Mouse (Mus musculus): ENCODE measurements around the gene Irs1. TPM values are rescaled to one million over a fixed set of nuclear protein-coding genes. Genes with fewer than 3 reads are reported as not detected.

Irs1 gene
- polyA plus RNA-seq, 1 experiment from 2014 or later: 0.70 TPM

DNA sequence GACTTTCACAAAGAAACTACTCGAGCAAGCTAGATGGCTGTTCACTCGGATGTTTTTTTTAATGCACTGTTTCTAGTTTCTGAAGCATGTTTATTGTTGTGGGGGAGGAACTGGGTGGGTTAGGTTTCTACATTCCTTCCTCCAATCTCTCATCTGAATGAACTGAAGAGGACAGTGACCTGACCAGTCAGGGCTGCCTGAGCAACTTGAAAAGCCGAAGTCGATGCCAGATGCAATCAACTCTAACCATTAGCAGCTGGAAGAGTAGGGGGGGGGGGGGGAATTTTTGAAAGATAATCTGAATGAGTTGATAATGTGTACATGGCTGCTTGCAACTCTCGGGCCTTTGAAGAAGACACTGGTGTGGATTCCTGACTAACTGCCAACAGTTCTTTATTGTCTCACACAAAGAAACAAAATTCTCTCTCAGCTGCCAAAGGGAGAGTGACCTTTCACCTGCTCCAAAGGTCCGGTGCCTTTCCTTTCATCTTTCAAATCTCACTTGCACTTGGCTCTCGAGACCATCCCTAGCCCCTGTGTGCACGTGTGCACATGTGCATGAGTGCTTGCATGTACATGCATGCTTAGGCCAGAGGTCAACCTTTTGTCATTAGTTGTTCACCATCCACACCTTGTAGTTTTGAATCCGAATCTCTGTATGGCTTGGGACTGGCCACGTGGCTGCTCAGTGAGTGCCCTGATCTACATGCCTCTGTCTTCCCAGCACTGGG is 43.8 kb downstream of the Irs1 start:
- Histone ChIP-seq H3K27ac (ENCODE audit: low read depth, low read length) (no peak overlapping the region), H3K27me3 (replicated peaks; ENCODE audit: control insufficient read depth, insufficient read depth, low read length) (no peaks in the 10 kb centered on the region), H3K9me3 (ENCODE audit: control insufficient read depth) (no peaks in the 10 kb centered on the region), H3K4me3 (ENCODE audit: low read depth, low read length) (no peak overlapping the region), H3K4me2 (replicated peaks; ENCODE audit: low read depth) (no peak overlapping the region), H3K4me1 (replicated peaks; ENCODE audit: control insufficient read depth, insufficient read depth, low read length) (no peaks in the 10 kb centered on the region), H3K9ac (ENCODE audit: low read depth, low read length) (no peak overlapping the region), H3K36me3 (ENCODE audit: control insufficient read depth, insufficient read depth) (no peaks in the 10 kb centered on the region)
- ATAC-seq: no peak
- WGBS: 68% methylated on average over 10 of the region's 10 CpGs
- TF ChIP-seq CTCF (IDR thresholded peaks at IDR 0.05; ENCODE audit: low read depth): no peak

DNA sequence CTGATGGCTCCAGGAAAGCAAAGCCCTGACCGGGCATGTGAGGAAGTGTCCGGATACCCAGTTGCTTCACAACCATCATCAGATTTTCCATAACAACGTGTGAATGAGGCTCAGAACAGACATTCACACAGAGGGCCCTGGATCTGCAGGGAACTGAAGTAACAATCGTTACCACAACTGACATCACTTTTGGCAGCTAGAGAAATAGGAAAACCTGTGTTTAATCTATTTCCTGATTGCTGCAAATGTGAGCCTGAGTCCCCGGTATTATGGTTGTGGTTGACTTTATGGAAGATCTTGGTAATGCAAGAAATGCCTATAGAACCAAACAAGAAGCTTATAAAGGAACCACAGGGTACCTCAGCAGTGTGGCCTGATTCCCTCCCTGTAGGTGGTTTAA is 46.2 kb downstream of the Irs1 start:
- TF ChIP-seq CTCF (IDR thresholded peaks at IDR 0.05; ENCODE audit: low read depth): no peak
- Histone ChIP-seq H3K27me3 (replicated peaks; ENCODE audit: control insufficient read depth, insufficient read depth, low read length) (no peaks in the 10 kb centered on the region), H3K4me2 (replicated peaks; ENCODE audit: low read depth) (no peak overlapping the region), H3K9me3 (ENCODE audit: control insufficient read depth) (no peaks in the 10 kb centered on the region), H3K36me3 (ENCODE audit: control insufficient read depth, insufficient read depth) (no peaks in the 10 kb centered on the region), H3K9ac (ENCODE audit: low read depth, low read length) (no peak overlapping the region), H3K4me3 (ENCODE audit: low read depth, low read length) (no peak overlapping the region), H3K4me1 (replicated peaks; ENCODE audit: control insufficient read depth, insufficient read depth, low read length) (no peaks in the 10 kb centered on the region), H3K27ac (ENCODE audit: low read depth, low read length) (no peak overlapping the region)
- ATAC-seq: no peak
- 84% methylated on average over 5 of the region's 5 CpGs for WGBS

GRCm38 (mm10) chr1:82243260-82243825 is 47.9 kb downstream of the Irs1 start:
- Histone ChIP-seq H3K4me3 (ENCODE audit: low read depth, low read length) (no peak overlapping the region), H3K27ac (ENCODE audit: low read depth, low read length) (no peak overlapping the region), H3K4me2 (replicated peaks; ENCODE audit: low read depth) (no peak overlapping the region), H3K4me1 (replicated peaks; ENCODE audit: control insufficient read depth, insufficient read depth, low read length) (no peaks in the 10 kb centered on the region), H3K9me3 (ENCODE audit: control insufficient read depth) (no peaks in the 10 kb centered on the region), H3K27me3 (replicated peaks; ENCODE audit: control insufficient read depth, insufficient read depth, low read length) (no peaks in the 10 kb centered on the region), H3K9ac (ENCODE audit: low read depth, low read length) (no peak overlapping the region), H3K36me3 (ENCODE audit: control insufficient read depth, insufficient read depth) (no peaks in the 10 kb centered on the region)
- no peak for TF ChIP-seq CTCF (IDR thresholded peaks at IDR 0.05; ENCODE audit: low read depth)
- no peak for ATAC-seq
- WGBS: 89% methylated on average over 6 of the region's 6 CpGs

- no peak overlapping the region for H3K27ac ChIP-seq (ENCODE audit: low read depth, low read length)
- H3K27me3 ChIP-seq (replicated peaks; ENCODE audit: control insufficient read depth, insufficient read depth, low read length): no peaks in the 10 kb centered on the region
- 61% methylated on average over 3 of the region's 3 CpGs for WGBS
- no peak overlapping the region for H3K4me3 ChIP-seq (ENCODE audit: low read depth, low read length)
- no peak overlapping the region for H3K9ac ChIP-seq (ENCODE audit: low read depth, low read length)
- H3K9me3 ChIP-seq (ENCODE audit: control insufficient read depth): no peaks in the 10 kb centered on the region
- H3K36me3 ChIP-seq (ENCODE audit: control insufficient read depth, insufficient read depth): no peaks in the 10 kb centered on the region
- H3K4me2 ChIP-seq (replicated peaks; ENCODE audit: low read depth): no peak overlapping the region
- no peak for TF ChIP-seq CTCF (IDR thresholded peaks at IDR 0.05; ENCODE audit: low read depth)
- H3K4me1 ChIP-seq (replicated peaks; ENCODE audit: control insufficient read depth, insufficient read depth, low read length): no peaks in the 10 kb centered on the region
- ATAC-seq: no peak
Observed at GRCm38 (mm10) chr1:82239409-82240201, 51.6 kb downstream of the Irs1 start.

DNA sequence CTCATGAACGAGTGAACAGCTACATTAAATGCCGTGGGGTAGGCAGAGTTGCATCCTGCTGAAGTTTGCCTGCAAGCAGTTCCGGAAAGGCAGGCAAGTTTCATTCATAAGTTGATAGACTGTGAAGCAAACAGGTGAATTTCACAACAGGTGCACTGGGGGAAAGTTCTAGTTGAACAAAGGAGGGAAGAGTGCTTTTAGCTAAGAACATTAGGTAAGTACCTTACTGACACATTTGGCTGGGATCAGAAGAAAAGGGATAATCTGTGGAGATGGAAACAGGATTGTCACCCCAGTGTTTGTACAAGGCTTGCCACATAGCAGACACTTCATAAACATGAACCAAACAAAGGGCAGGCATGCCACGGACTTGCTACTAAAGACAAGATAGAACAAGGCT is 53.0 kb downstream of the Irs1 start:
- no peak for ATAC-seq
- no peaks in the 10 kb centered on the region for H3K27me3 ChIP-seq (replicated peaks; ENCODE audit: control insufficient read depth, insufficient read depth, low read length)
- no peak overlapping the region for H3K4me3 ChIP-seq (ENCODE audit: low read depth, low read length)
- no peak overlapping the region for H3K4me2 ChIP-seq (replicated peaks; ENCODE audit: low read depth)
- no peak overlapping the region for H3K9ac ChIP-seq (ENCODE audit: low read depth, low read length)
- TF ChIP-seq CTCF (IDR thresholded peaks at IDR 0.05; ENCODE audit: low read depth): no peak
- H3K4me1 ChIP-seq (replicated peaks; ENCODE audit: control insufficient read depth, insufficient read depth, low read length): no peaks in the 10 kb centered on the region
- no peaks in the 10 kb centered on the region for H3K9me3 ChIP-seq (ENCODE audit: control insufficient read depth)
- 78% methylated on average over 4 of the region's 4 CpGs for WGBS
- no peaks in the 10 kb centered on the region for H3K36me3 ChIP-seq (ENCODE audit: control insufficient read depth, insufficient read depth)
- H3K27ac ChIP-seq (ENCODE audit: low read depth, low read length): no peak overlapping the region

DNA sequence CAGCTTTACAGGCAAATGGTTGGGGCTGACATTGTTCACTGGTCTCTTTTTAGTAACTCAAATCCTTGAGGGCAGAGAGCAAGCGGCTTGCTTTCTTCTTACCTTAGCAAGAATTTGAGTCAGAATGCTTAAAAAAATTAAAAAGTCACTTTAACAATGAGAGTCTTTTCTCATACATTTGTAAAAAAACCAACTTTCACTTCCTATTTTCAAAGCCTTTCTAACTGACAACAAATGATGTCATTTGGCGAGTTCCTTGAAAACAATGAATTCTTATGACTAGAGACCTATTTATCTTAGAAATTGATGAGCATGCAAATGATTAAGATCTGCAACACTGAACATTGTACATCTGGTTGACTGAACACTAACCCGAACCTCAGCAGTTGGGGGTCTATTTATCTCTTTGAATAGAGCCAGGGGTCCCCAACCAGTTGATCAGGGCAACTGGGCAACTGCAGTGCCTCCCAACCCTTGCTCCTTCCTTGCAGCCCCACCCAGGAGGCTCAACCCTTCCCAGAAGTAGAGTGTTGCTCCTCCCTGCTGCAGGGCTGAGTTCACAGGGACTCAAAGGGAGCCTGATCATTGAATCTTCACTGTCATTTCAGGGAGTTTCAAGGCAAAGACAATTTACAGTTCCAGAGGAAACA is 55.6 kb downstream of the Irs1 start:
- TF ChIP-seq CTCF (IDR thresholded peaks at IDR 0.05; ENCODE audit: low read depth): no peak
- 87% methylated on average over 3 of the region's 3 CpGs for WGBS
- H3K27me3 ChIP-seq (replicated peaks; ENCODE audit: control insufficient read depth, insufficient read depth, low read length): no peaks in the 10 kb centered on the region
- no peaks in the 10 kb centered on the region for H3K9me3 ChIP-seq (ENCODE audit: control insufficient read depth)
- H3K27ac ChIP-seq (ENCODE audit: low read depth, low read length): no peak overlapping the region
- H3K4me2 ChIP-seq (replicated peaks; ENCODE audit: low read depth): no peak overlapping the region
- H3K4me3 ChIP-seq (ENCODE audit: low read depth, low read length): no peak overlapping the region
- no peak for ATAC-seq
- no peaks in the 10 kb centered on the region for H3K4me1 ChIP-seq (replicated peaks; ENCODE audit: control insufficient read depth, insufficient read depth, low read length)
- H3K9ac ChIP-seq (ENCODE audit: low read depth, low read length): no peak overlapping the region
- H3K36me3 ChIP-seq (ENCODE audit: control insufficient read depth, insufficient read depth): no peaks in the 10 kb centered on the region
